Mouse (Mus musculus): ENCODE results near the gene Mmrn2. TPM values are rescaled to one million over a fixed set of nuclear protein-coding genes. Genes with fewer than 3 reads are reported as not detected.

Gene Mmrn2
- polyA plus RNA-seq, 1 experiment from 2014 or later: 3.2 TPM

GRCm38 (mm10) chr14:34382921-34383704 is 7.8 kb downstream of the Mmrn2 start:
- TF ChIP-seq CTCF (IDR thresholded peaks at IDR 0.05; ENCODE audit: low read depth) (no peak), EP300 (IDR thresholded peaks at IDR 0.05; ENCODE audit: low read depth) (no peak)
- Histone ChIP-seq H3K27me3 (ENCODE audit: insufficient read depth, low read length) (no peaks in the 10 kb centered on the region), H3K9me3 (ENCODE audit: low read length) (no peaks in the 10 kb centered on the region), H3K4me2 (ENCODE audit: low read depth, low read length) (no peak overlapping the region), H3K27ac (ENCODE audit: low read depth) (no peak overlapping the region), H3K4me1 (ENCODE audit: insufficient read depth) (no peaks in the 10 kb centered on the region), H3K36me3 (replicated peaks; ENCODE audit: insufficient read depth, low read length) (no peaks in the 10 kb centered on the region), H3K9ac (replicated peaks) (no peak overlapping the region), H3K4me3 (ENCODE audit: low read depth, low read length) (no peak overlapping the region)
- DNase-seq: no peak
- no peak for ATAC-seq
- 81% methylated on average over 8 of the region's 9 CpGs for WGBS (ENCODE audit: insufficient replicate concordance)

DNA sequence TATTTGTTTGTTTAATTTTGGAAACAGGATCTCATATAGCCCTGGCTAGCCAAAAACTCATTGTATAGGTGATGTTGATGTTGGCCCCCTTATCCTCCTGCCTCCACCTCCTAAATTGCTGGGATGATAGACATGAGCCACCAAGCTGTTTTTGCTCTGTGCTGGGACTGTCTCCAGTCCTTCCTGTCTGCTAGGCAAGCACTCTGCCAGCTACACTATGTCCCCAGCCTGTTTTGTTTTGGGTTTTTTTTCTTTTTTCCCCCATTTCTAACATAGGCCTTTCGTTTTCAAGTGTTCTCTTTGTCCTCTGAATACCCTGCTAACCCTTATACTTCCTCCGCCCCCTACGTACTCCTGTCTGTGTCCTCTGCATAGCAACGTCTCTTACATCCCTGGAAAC is 18.0 kb downstream of the Mmrn2 start:
- WGBS (ENCODE audit: insufficient replicate concordance): 78% methylated on average over 4 of the region's 4 CpGs
- H3K9ac ChIP-seq (replicated peaks): no peak overlapping the region
- ATAC-seq: no peak
- no peak overlapping the region for H3K27ac ChIP-seq (ENCODE audit: low read depth)
- H3K4me2 ChIP-seq (ENCODE audit: low read depth, low read length): no peak overlapping the region
- no peaks in the 10 kb centered on the region for H3K27me3 ChIP-seq (ENCODE audit: insufficient read depth, low read length)
- H3K4me3 ChIP-seq (ENCODE audit: low read depth, low read length): no peak overlapping the region
- no peaks in the 10 kb centered on the region for H3K4me1 ChIP-seq (ENCODE audit: insufficient read depth)
- no peak for TF ChIP-seq CTCF (IDR thresholded peaks at IDR 0.05; ENCODE audit: low read depth)
- TF ChIP-seq EP300 (IDR thresholded peaks at IDR 0.05; ENCODE audit: low read depth): no peak
- DNase-seq: no peak
- H3K36me3 ChIP-seq (replicated peaks; ENCODE audit: insufficient read depth, low read length): no peaks in the 10 kb centered on the region
- H3K9me3 ChIP-seq (ENCODE audit: low read length): peaks cover 3% of the 10 kb centered on the region; the same call in 1 of the 2 replicates

DNA sequence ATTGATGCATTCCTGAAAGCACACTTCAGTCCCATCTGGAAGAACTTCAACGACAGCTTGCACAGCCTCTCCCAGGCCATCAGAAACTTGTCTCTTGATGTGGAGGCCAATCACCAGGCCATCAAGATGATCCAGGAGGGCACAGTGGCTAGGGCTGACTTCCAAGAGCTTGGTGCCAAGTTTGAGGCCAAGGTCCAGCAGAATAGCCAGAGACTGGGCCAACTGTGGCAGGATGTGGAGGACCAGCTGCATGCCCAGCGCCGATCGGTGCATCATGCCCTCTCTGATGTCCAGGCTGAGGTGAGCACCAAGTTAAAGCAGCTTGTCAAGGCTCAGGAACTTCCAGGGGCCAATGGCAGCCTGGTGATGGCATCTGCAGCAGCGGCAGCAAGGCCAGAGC is 22.6 kb downstream of the Mmrn2 start:
- Histone ChIP-seq H3K36me3 (replicated peaks; ENCODE audit: insufficient read depth, low read length) (no peaks in the 10 kb centered on the region), H3K27me3 (ENCODE audit: insufficient read depth, low read length) (no peaks in the 10 kb centered on the region), H3K27ac (ENCODE audit: low read depth) (no peak overlapping the region), H3K4me3 (ENCODE audit: low read depth, low read length) (no peak overlapping the region), H3K4me1 (ENCODE audit: insufficient read depth) (peaks cover 2% of the 10 kb centered on the region; the same call in 1 of the 2 replicates), H3K9me3 (ENCODE audit: low read length) (no peaks in the 10 kb centered on the region), H3K9ac (replicated peaks) (no peak overlapping the region), H3K4me2 (ENCODE audit: low read depth, low read length) (no peak overlapping the region)
- DNase-seq (no peak), ATAC-seq (no peak)
- TF ChIP-seq EP300 (IDR thresholded peaks at IDR 0.05; ENCODE audit: low read depth): no peak
- TF ChIP-seq CTCF (IDR thresholded peaks at IDR 0.05; ENCODE audit: low read depth): no peak
- WGBS (ENCODE audit: insufficient replicate concordance): 79% methylated on average over 5 of the region's 5 CpGs

- H3K4me2 ChIP-seq (ENCODE audit: low read depth, low read length): no peak overlapping the region
- H3K9ac ChIP-seq (replicated peaks): no peak overlapping the region
- no peaks in the 10 kb centered on the region for H3K9me3 ChIP-seq (ENCODE audit: low read length)
- no peaks in the 10 kb centered on the region for H3K36me3 ChIP-seq (replicated peaks; ENCODE audit: insufficient read depth, low read length)
- TF ChIP-seq EP300 (IDR thresholded peaks at IDR 0.05; ENCODE audit: low read depth) (no peak), CTCF (IDR thresholded peaks at IDR 0.05; ENCODE audit: low read depth) (no peak)
- no peak overlapping the region for H3K4me3 ChIP-seq (ENCODE audit: low read depth, low read length)
- H3K4me1 ChIP-seq (ENCODE audit: insufficient read depth): peaks cover 3% of the 10 kb centered on the region; the same call in 1 of the 2 replicates
- DNase-seq (no peak), ATAC-seq (no peak)
- WGBS (ENCODE audit: insufficient replicate concordance): 88% methylated on average over 20 of the region's 21 CpGs
- H3K27me3 ChIP-seq (ENCODE audit: insufficient read depth, low read length): no peaks in the 10 kb centered on the region
- no peak overlapping the region for H3K27ac ChIP-seq (ENCODE audit: low read depth)
These were observed 23.6 kb downstream of the Mmrn2 start for GRCm38 (mm10) chr14:34398901-34399300.

GRCm38 (mm10) chr14:34399301-34399700 is 24.0 kb downstream of the Mmrn2 start:
- Histone ChIP-seq H3K27me3 (ENCODE audit: insufficient read depth, low read length) (no peaks in the 10 kb centered on the region), H3K4me2 (ENCODE audit: low read depth, low read length) (no peak overlapping the region), H3K4me3 (ENCODE audit: low read depth, low read length) (no peak overlapping the region), H3K9ac (replicated peaks) (no peak overlapping the region), H3K36me3 (replicated peaks; ENCODE audit: insufficient read depth, low read length) (no peaks in the 10 kb centered on the region; the same call in 1 of the 2 replicates), H3K27ac (ENCODE audit: low read depth) (no peak overlapping the region), H3K9me3 (ENCODE audit: low read length) (no peaks in the 10 kb centered on the region), H3K4me1 (ENCODE audit: insufficient read depth) (peaks cover 3% of the 10 kb centered on the region; the same call in 1 of the 2 replicates)
- DNase-seq (no peak), ATAC-seq (no peak)
- TF ChIP-seq CTCF (IDR thresholded peaks at IDR 0.05; ENCODE audit: low read depth) (no peak), EP300 (IDR thresholded peaks at IDR 0.05; ENCODE audit: low read depth) (no peak)
- 86% methylated on average over 6 of the region's 6 CpGs for WGBS (ENCODE audit: insufficient replicate concordance)

DNA sequence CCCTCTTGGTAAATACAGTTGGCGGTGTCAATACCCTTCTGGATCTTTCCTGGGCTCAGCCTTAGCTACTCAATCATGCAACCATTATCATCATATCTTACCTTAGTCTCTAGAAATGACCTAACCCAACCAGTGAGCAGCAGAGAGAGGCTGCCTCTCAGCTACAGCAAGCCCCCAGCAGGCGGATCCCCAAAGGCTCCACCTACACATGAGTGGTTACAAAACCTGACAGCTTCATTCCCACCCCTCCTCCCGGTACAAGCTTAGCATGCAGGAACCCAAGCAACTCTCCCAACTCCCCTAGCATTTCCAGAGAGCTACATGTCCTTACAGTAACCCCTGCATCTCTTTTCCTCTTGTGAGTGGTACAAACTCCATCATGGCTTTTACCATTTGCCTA is 24.8 kb downstream of the Mmrn2 start:
- WGBS (ENCODE audit: insufficient replicate concordance): 82% methylated on average over 3 of the region's 3 CpGs
- no peaks in the 10 kb centered on the region for H3K9me3 ChIP-seq (ENCODE audit: low read length)
- H3K4me2 ChIP-seq (ENCODE audit: low read depth, low read length): no peak overlapping the region
- TF ChIP-seq CTCF (IDR thresholded peaks at IDR 0.05; ENCODE audit: low read depth) (no peak), EP300 (IDR thresholded peaks at IDR 0.05; ENCODE audit: low read depth) (no peak)
- H3K4me3 ChIP-seq (ENCODE audit: low read depth, low read length): no peak overlapping the region
- H3K27ac ChIP-seq (ENCODE audit: low read depth): no peak overlapping the region
- H3K4me1 ChIP-seq (ENCODE audit: insufficient read depth): peaks cover 3% of the 10 kb centered on the region; the same call in 1 of the 2 replicates
- H3K27me3 ChIP-seq (ENCODE audit: insufficient read depth, low read length): no peaks in the 10 kb centered on the region
- ATAC-seq (no peak), DNase-seq (no peak)
- no peaks in the 10 kb centered on the region; the same call in 1 of the 2 replicates for H3K36me3 ChIP-seq (replicated peaks; ENCODE audit: insufficient read depth, low read length)
- H3K9ac ChIP-seq (replicated peaks): no peak overlapping the region

All from liver, postnatal 0 days (tissue).